Mouse (Mus musculus): ENCODE data around the gene Pde6h. TPM values are rescaled to one million over a fixed set of nuclear protein-coding genes. Genes with fewer than 3 reads are reported as not detected.

The Pde6h gene
- polyA plus RNA-seq, 1 experiment from 2014 or later = 0.40 TPM

- Histone ChIP-seq H3K27ac (replicated peaks) (no peak overlapping the region), H3K27me3 (ENCODE audit: control insufficient read depth, insufficient read depth, low read length) (no peaks in the 10 kb centered on the region), H3K9ac (ENCODE audit: low read length) (no peak overlapping the region), H3K4me3 (ENCODE audit: low read depth, low read length) (no peak overlapping the region), H3K9me3 (ENCODE audit: control insufficient read depth, low read length) (no peaks in the 10 kb centered on the region), H3K4me1 (replicated peaks; ENCODE audit: control insufficient read depth, insufficient read depth) (peaks cover 10% of the 10 kb centered on the region), H3K36me3 (ENCODE audit: control insufficient read depth, insufficient read depth, low read length) (no peaks in the 10 kb centered on the region), H3K4me2 (replicated peaks; ENCODE audit: low read depth) (no peak overlapping the region)
- 58% methylated on average over 8 of the region's 8 CpGs for WGBS
- TF ChIP-seq CTCF (IDR thresholded peaks at IDR 0.05; ENCODE audit: low read depth) (no peak), EP300 (optimal IDR thresholded peaks at IDR 0.05) (no peak)
- no peak for DNase-seq (ENCODE audit: low spot score)
- no peak for ATAC-seq (ENCODE audit: low FRiP score, low TSS enrichment)
Measured at GRCm38 (mm10) chr6:136944511-136944910, 20.9 kb downstream of the Pde6h start.

GRCm38 (mm10) chr6:136946241-136946640 is 22.6 kb downstream of the Pde6h start:
- H3K4me1 ChIP-seq (replicated peaks; ENCODE audit: control insufficient read depth, insufficient read depth) = peaks cover 4% of the 10 kb centered on the region
- 64% methylated on average over 5 of the region's 5 CpGs for WGBS
- H3K9me3 ChIP-seq (ENCODE audit: control insufficient read depth, low read length) = no peaks in the 10 kb centered on the region
- no peak for DNase-seq (ENCODE audit: low spot score)
- no peak for TF ChIP-seq EP300 (optimal IDR thresholded peaks at IDR 0.05)
- TF ChIP-seq CTCF (IDR thresholded peaks at IDR 0.05; ENCODE audit: low read depth) = no peak
- H3K9ac ChIP-seq (ENCODE audit: low read length) = no peak overlapping the region
- H3K36me3 ChIP-seq (ENCODE audit: control insufficient read depth, insufficient read depth, low read length) = no peaks in the 10 kb centered on the region
- H3K27me3 ChIP-seq (ENCODE audit: control insufficient read depth, insufficient read depth, low read length) = no peaks in the 10 kb centered on the region
- no peak overlapping the region for H3K4me2 ChIP-seq (replicated peaks; ENCODE audit: low read depth)
- no peak for ATAC-seq (ENCODE audit: low FRiP score, low TSS enrichment)
- H3K4me3 ChIP-seq (ENCODE audit: low read depth, low read length) = no peak overlapping the region
- no peak overlapping the region for H3K27ac ChIP-seq (replicated peaks)

- TF ChIP-seq EP300 (optimal IDR thresholded peaks at IDR 0.05) (no peak), CTCF (IDR thresholded peaks at IDR 0.05; ENCODE audit: low read depth) (no peak)
- Histone ChIP-seq H3K4me1 (replicated peaks; ENCODE audit: control insufficient read depth, insufficient read depth) (no peaks in the 10 kb centered on the region), H3K9ac (ENCODE audit: low read length) (no peak overlapping the region), H3K4me3 (ENCODE audit: low read depth, low read length) (no peak overlapping the region), H3K27me3 (ENCODE audit: control insufficient read depth, insufficient read depth, low read length) (no peaks in the 10 kb centered on the region), H3K4me2 (replicated peaks; ENCODE audit: low read depth) (no peak overlapping the region), H3K27ac (replicated peaks) (no peak overlapping the region), H3K36me3 (ENCODE audit: control insufficient read depth, insufficient read depth, low read length) (no peaks in the 10 kb centered on the region), H3K9me3 (ENCODE audit: control insufficient read depth, low read length) (no peaks in the 10 kb centered on the region)
- DNase-seq (ENCODE audit: low spot score) = no peak
- WGBS = 54% methylated on average over 9 of the region's 9 CpGs
- peak; percentile 45; the same call in 1 of the 2 replicates for ATAC-seq (ENCODE audit: low FRiP score, low TSS enrichment)
Measured at GRCm38 (mm10) chr6:136946943-136947342, 23.3 kb downstream of the Pde6h start.

- no peaks in the 10 kb centered on the region for H3K9me3 ChIP-seq (ENCODE audit: control insufficient read depth, low read length)
- TF ChIP-seq EP300 (optimal IDR thresholded peaks at IDR 0.05) (no peak), CTCF (IDR thresholded peaks at IDR 0.05; ENCODE audit: low read depth) (no peak)
- H3K4me3 ChIP-seq (ENCODE audit: low read depth, low read length) = no peak overlapping the region
- H3K27me3 ChIP-seq (ENCODE audit: control insufficient read depth, insufficient read depth, low read length) = no peaks in the 10 kb centered on the region
- H3K4me1 ChIP-seq (replicated peaks; ENCODE audit: control insufficient read depth, insufficient read depth) = no peaks in the 10 kb centered on the region
- DNase-seq (ENCODE audit: low spot score) = no peak
- H3K4me2 ChIP-seq (replicated peaks; ENCODE audit: low read depth) = no peak overlapping the region
- ATAC-seq (ENCODE audit: low FRiP score, low TSS enrichment) = no peak
- no peak overlapping the region for H3K9ac ChIP-seq (ENCODE audit: low read length)
- H3K27ac ChIP-seq (replicated peaks) = no peak overlapping the region
- no peaks in the 10 kb centered on the region for H3K36me3 ChIP-seq (ENCODE audit: control insufficient read depth, insufficient read depth, low read length)
- WGBS = 70% methylated on average over 4 of the region's 4 CpGs
Measured at GRCm38 (mm10) chr6:136947716-136948115, 24.1 kb downstream of the Pde6h start.

GRCm38 (mm10) chr6:136950171-136950570 is 26.5 kb downstream of the Pde6h start:
- H3K27ac ChIP-seq (replicated peaks) = no peak overlapping the region
- no peak overlapping the region for H3K4me2 ChIP-seq (replicated peaks; ENCODE audit: low read depth)
- no peaks in the 10 kb centered on the region for H3K9me3 ChIP-seq (ENCODE audit: control insufficient read depth, low read length)
- no peak overlapping the region for H3K9ac ChIP-seq (ENCODE audit: low read length)
- no peaks in the 10 kb centered on the region for H3K27me3 ChIP-seq (ENCODE audit: control insufficient read depth, insufficient read depth, low read length)
- DNase-seq (ENCODE audit: low spot score) (no peak), ATAC-seq (ENCODE audit: low FRiP score, low TSS enrichment) (no peak)
- H3K36me3 ChIP-seq (ENCODE audit: control insufficient read depth, insufficient read depth, low read length) = no peaks in the 10 kb centered on the region
- 92% methylated on average over 2 of the region's 2 CpGs for WGBS
- H3K4me3 ChIP-seq (ENCODE audit: low read depth, low read length) = no peak overlapping the region
- H3K4me1 ChIP-seq (replicated peaks; ENCODE audit: control insufficient read depth, insufficient read depth) = no peaks in the 10 kb centered on the region
- no peak for TF ChIP-seq CTCF (IDR thresholded peaks at IDR 0.05; ENCODE audit: low read depth)
- TF ChIP-seq EP300 (optimal IDR thresholded peaks at IDR 0.05) = no peak

GRCm38 (mm10) chr6:136952930-136953329 is 29.3 kb downstream of the Pde6h start:
- TF ChIP-seq EP300 (optimal IDR thresholded peaks at IDR 0.05) (no peak), CTCF (IDR thresholded peaks at IDR 0.05; ENCODE audit: low read depth) (no peak)
- WGBS = 81% methylated on average over 9 of the region's 9 CpGs
- no peaks in the 10 kb centered on the region for H3K36me3 ChIP-seq (ENCODE audit: control insufficient read depth, insufficient read depth, low read length)
- no peaks in the 10 kb centered on the region for H3K9me3 ChIP-seq (ENCODE audit: control insufficient read depth, low read length)
- no peaks in the 10 kb centered on the region for H3K4me1 ChIP-seq (replicated peaks; ENCODE audit: control insufficient read depth, insufficient read depth)
- no peak overlapping the region for H3K9ac ChIP-seq (ENCODE audit: low read length)
- no peaks in the 10 kb centered on the region for H3K27me3 ChIP-seq (ENCODE audit: control insufficient read depth, insufficient read depth, low read length)
- ATAC-seq (ENCODE audit: low FRiP score, low TSS enrichment) (no peak), DNase-seq (ENCODE audit: low spot score) (no peak)
- no peak overlapping the region for H3K27ac ChIP-seq (replicated peaks)
- no peak overlapping the region for H3K4me2 ChIP-seq (replicated peaks; ENCODE audit: low read depth)
- H3K4me3 ChIP-seq (ENCODE audit: low read depth, low read length) = no peak overlapping the region
